Mouse (Mus musculus): ENCODE results near the gene Greb1. TPM values are rescaled to one million over a fixed set of nuclear protein-coding genes. Genes with fewer than 3 reads are reported as not detected.

The Greb1 gene
- polyA plus RNA-seq, 1 experiment from 2014 or later: 5.6 TPM

Small RNA genes within 50 kb of the gene (microRNA-seq; reads per million reads assigned to microRNA genes)
- not detected for gene Gm44305

Other genes with a start within 250 kb of the Greb1 start
- gene Lpin1, start 189.9 kb downstream of the Greb1 start, polyA plus RNA-seq (2016; fragmentation: Nextera tagmentation; extraction: Ambion mirVana): 8.0 and 8.8 TPM in 2 replicates
- gene Ntsr2, start 147.5 kb downstream of the Greb1 start, polyA plus RNA-seq (2016; fragmentation: Nextera tagmentation; extraction: Ambion mirVana): 0.10 TPM in 1 of 2 replicates, not detected in the other
- gene E2f6, start 10.1 kb upstream of the Greb1 start, polyA plus RNA-seq (2016; fragmentation: Nextera tagmentation; extraction: Ambion mirVana): 83.4 and 87.3 TPM in 2 replicates
- 18.9 and 19.5 TPM in 2 replicates for gene Rock2, start 94.0 kb upstream of the Greb1 start, polyA plus RNA-seq (2016; fragmentation: Nextera tagmentation; extraction: Ambion mirVana)
- gene Pqlc3, start 199.5 kb upstream of the Greb1 start, polyA plus RNA-seq (2016; fragmentation: Nextera tagmentation; extraction: Ambion mirVana): 6.3 and 7.4 TPM in 2 replicates
- gene 2410004P03Rik, start 210.8 kb upstream of the Greb1 start, polyA plus RNA-seq (2016; fragmentation: Nextera tagmentation; extraction: Ambion mirVana): 0.61 and 1.1 TPM in 2 replicates